Mouse (Mus musculus) CH12.LX (cell line): ENCODE measurements around the gene Mroh7. TPM values are rescaled to one million over a fixed set of nuclear protein-coding genes. Genes with fewer than 3 reads are reported as not detected.

Experiments used
- DNase-seq: peaks from one replicate; pipeline ENCODE4 v3.0.0-alpha.2; 2013; ENCODE audit errors: extremely low read depth
- H3K27ac ChIP-seq: 2 replicates; pipeline ENCODE4 v1.5.1; 2012; ENCODE audit warnings: low read depth, mild to moderate bottlenecking, control low read depth, moderate library complexity; ENCODE audit not compliant: insufficient read depth
- H3K27me3 ChIP-seq: replicated peaks from 2 replicates; pipeline ENCODE3; 2012; ENCODE audit warnings: inconsistent platforms
- H3K36me3 ChIP-seq, 2 experiments: replicated peaks in 1 of 2; 2 replicates each; pipeline versions ENCODE3 to v1.6.1; 2012; ENCODE audit warnings: inconsistent platforms in 1 of 2, low read length in 1 of 2, mild to moderate bottlenecking in 1 of 2, mixed read lengths in 1 of 2, moderate library complexity in 1 of 2; ENCODE audit not compliant: control insufficient read depth in 1 of 2, insufficient read depth in 1 of 2
- H3K4me1 ChIP-seq, 2 experiments: 2 replicates each; pipeline ENCODE4 v1.6.1; 2012; ENCODE audit warnings: inconsistent platforms in 1 of 2, moderate library complexity in 1 of 2; ENCODE audit not compliant: insufficient read depth in 2 of 2, control insufficient read depth in 1 of 2
- H3K4me2 ChIP-seq: 2 replicates; pipeline ENCODE4 v1.6.1; 2012; ENCODE audit warnings: low read depth, mild to moderate bottlenecking, control low read depth; ENCODE audit not compliant: poor library complexity, insufficient read depth, severe bottlenecking
- H3K4me3 ChIP-seq, 3 experiments: fragments of 150-350 bp in 1 of 3; sonication (generic) in 1 of 3; replicated peaks in 1 of 3; 2 replicates each; pipeline versions ENCODE3 to v1.5.1; 2011 to 2012; ENCODE audit warnings: low read depth in 2 of 3, low read length in 2 of 3, mild to moderate bottlenecking in 2 of 3, moderate library complexity in 2 of 3, control low read depth in 1 of 3, improper control_type of control experiment in 1 of 3, inconsistent platforms in 1 of 3, mixed read lengths in 1 of 3; ENCODE audit not compliant: poor library complexity in 1 of 3
- H3K79me2 ChIP-seq: replicated peaks from 2 replicates; pipeline ENCODE4 v1.6.1; 2012; ENCODE audit warnings: mild to moderate bottlenecking, moderate library complexity; ENCODE audit not compliant: control insufficient read depth, poor library complexity, insufficient read depth, severe bottlenecking; ENCODE audit errors: extremely low read depth
- H3K9ac ChIP-seq: 2 replicates; pipeline ENCODE4 v1.6.1; 2012; ENCODE audit warnings: low read depth, mild to moderate bottlenecking, control low read depth, moderate library complexity; ENCODE audit not compliant: insufficient read depth
- H3K9me3 ChIP-seq: replicated peaks from 2 replicates; pipeline ENCODE3; 2012; ENCODE audit warnings: low read length, inconsistent platforms, mixed read lengths
- CHD1 ChIP-seq: IDR thresholded peaks from 2 replicates; pipeline ENCODE4 v1.6.1; 2012; ENCODE audit warnings: low read depth, low read length, improper control_type of control experiment, inconsistent platforms
- ELF1 ChIP-seq: IDR thresholded peaks from 2 replicates; pipeline ENCODE4 v1.6.1; 2014; ENCODE audit warnings: low read depth, mild to moderate bottlenecking, inconsistent platforms, low read length, improper control_type of control experiment
- EP300 ChIP-seq: IDR thresholded peaks from 2 replicates; pipeline ENCODE4 v1.6.1; 2011; ENCODE audit warnings: low read length, improper control_type of control experiment
- GABPA ChIP-seq: IDR thresholded peaks from 2 replicates; pipeline ENCODE4 v1.6.1; 2012; ENCODE audit warnings: low read depth, low read length, improper control_type of control experiment, inconsistent platforms; ENCODE audit not compliant: insufficient replicate concordance
- HCFC1 ChIP-seq: IDR thresholded peaks from 2 replicates; pipeline ENCODE4 v1.6.1; 2012; ENCODE audit warnings: low read depth, mild to moderate bottlenecking, inconsistent platforms, low read length, improper control_type of control experiment
- IRF4 ChIP-seq: IDR thresholded peaks from 2 replicates; pipeline ENCODE4 v1.6.1; 2014; ENCODE audit warnings: low read depth, mild to moderate bottlenecking, inconsistent platforms, low read length, improper control_type of control experiment
- MAFK ChIP-seq: IDR thresholded peaks from 2 replicates; pipeline ENCODE4 v1.6.1; 2011; ENCODE audit warnings: low read length, improper control_type of control experiment; ENCODE audit not compliant: insufficient replicate concordance
- MXI1 ChIP-seq: IDR thresholded peaks from 2 replicates; pipeline ENCODE4 v1.6.1; 2011; ENCODE audit warnings: mild to moderate bottlenecking, low read depth, low read length, improper control_type of control experiment
- POLR2AphosphoS2 ChIP-seq: IDR thresholded peaks from 2 replicates; pipeline ENCODE4 v1.6.1; 2011; ENCODE audit warnings: low read depth, low read length, improper control_type of control experiment
- RCOR1 ChIP-seq: conservative IDR thresholded peaks from 2 replicates; pipeline ENCODE4 v1.6.1; 2012; ENCODE audit warnings: low read depth, mild to moderate bottlenecking, inconsistent platforms, low read length, improper control_type of control experiment
- SIN3A ChIP-seq: IDR thresholded peaks from 2 replicates; pipeline ENCODE4 v1.6.1; 2012; ENCODE audit warnings: low read length, improper control_type of control experiment, inconsistent platforms
- SMC3 ChIP-seq: IDR thresholded peaks from 2 replicates; pipeline ENCODE4 v1.6.1; 2011; ENCODE audit warnings: low read depth, low read length, improper control_type of control experiment
- TBP ChIP-seq: conservative IDR thresholded peaks from 2 replicates; pipeline ENCODE4 v1.6.1; 2011; ENCODE audit warnings: low read depth, low read length, improper control_type of control experiment
- UBTF ChIP-seq: IDR thresholded peaks from 2 replicates; pipeline ENCODE4 v1.6.1; 2012; ENCODE audit warnings: low read depth, mild to moderate bottlenecking, inconsistent platforms, low read length, improper control_type of control experiment, moderate library complexity
- USF1 ChIP-seq: IDR thresholded peaks from 2 replicates; pipeline ENCODE4 v1.6.1; 2014; ENCODE audit warnings: low read depth, mild to moderate bottlenecking, inconsistent platforms, low read length, improper control_type of control experiment
- USF2 ChIP-seq: conservative IDR thresholded peaks from 2 replicates; pipeline ENCODE4 v1.6.1; 2011; ENCODE audit warnings: low read depth, low read length, improper control_type of control experiment
- ZC3H11A ChIP-seq: IDR thresholded peaks from 2 replicates; pipeline ENCODE4 v1.6.1; 2012; ENCODE audit warnings: low read depth, mild to moderate bottlenecking, inconsistent platforms, low read length, improper control_type of control experiment
- ZKSCAN1 ChIP-seq: IDR thresholded peaks from 2 replicates; pipeline ENCODE4 v1.6.1; 2012; ENCODE audit warnings: low read depth, inconsistent platforms, low read length, improper control_type of control experiment, borderline replicate concordance
- ZMIZ1 ChIP-seq: IDR thresholded peaks from 2 replicates; pipeline ENCODE4 v1.6.1; 2012; ENCODE audit warnings: low read depth, mild to moderate bottlenecking, inconsistent platforms, low read length, improper control_type of control experiment
- ZNF384 ChIP-seq: IDR thresholded peaks from 2 replicates; pipeline ENCODE4 v1.6.1; 2012; ENCODE audit warnings: low read depth, low read length, improper control_type of control experiment, inconsistent platforms
- dilution Hi-C: fragments of 300-500 bp; cut with MboI; formaldehyde crosslinking; loops from 2 replicates; pipeline ENCODE4 v1.14.3; 2020; ENCODE audit warnings: low sequenced_read_pairs; ENCODE audit not compliant: extremely low pct_unique_long_range_greater_than_20kb, extremely low pct_ligation_motif_present
- in situ Hi-C: fragments of 300-500 bp; cut with MboI; formaldehyde crosslinking; loops from 3 replicates; pipeline ENCODE4 v1.14.3; 2019; ENCODE audit warnings: low sequenced_read_pairs, low pct_ligation_motif_present, low pct_unique_long_range_greater_than_20kb, mixed read lengths
- polyA plus RNA-seq: library from polyadenylated mRNA; unstranded; fragments of >175 nt; gene quantifications from 2 replicates; pipeline ENCODE4 v1.2.1, GENCODE M21; 2012; ENCODE audit warnings: low read depth; ENCODE audit not compliant: insufficient read length
- total RNA-seq, 2 experiments: library from RNA; depleted of rRNA; stranded (reverse); fragments of 300-350 nt in 1 of 2; fragments of >200 nt in 1 of 2; gene quantifications; 2 replicates each; pipeline ENCODE4 v1.2.3; 2012 to 2014

Mroh7 gene
- total and polyA plus RNA-seq, 3 experiments = not detected

GRCm38 (mm10) chr4:106676749-106677148 is 54.0 kb downstream of the Mroh7 start:
- H3K79me2 ChIP-seq = peaks cover 8% of the 10 kb centered on the region
- H3K4me2 ChIP-seq = no peak overlapping the region
- peaks cover under 1% of the 10 kb centered on the region for H3K27me3 ChIP-seq
- dilution Hi-C loops = no loop called here
- no peak for DNase-seq
- in situ Hi-C loops = no loop called here
- no peaks in the 10 kb centered on the region for H3K9me3 ChIP-seq
- peaks cover 46 to 54% of the 10 kb centered on the region in 2 experiments for H3K36me3 ChIP-seq
- no peak for TF ChIP-seq IRF4
- TF ChIP-seq ZMIZ1 = no peak
- no peak for TF ChIP-seq ZKSCAN1
- TF ChIP-seq MXI1 = no peak
- no peak for TF ChIP-seq HCFC1
- TF ChIP-seq SIN3A = no peak
- no peak for TF ChIP-seq ELF1
- no peak for TF ChIP-seq ZC3H11A
- no peak for TF ChIP-seq RCOR1
- TF ChIP-seq GABPA = no peak
- no peak for TF ChIP-seq UBTF
- TF ChIP-seq POLR2AphosphoS2 = no peak
- TF ChIP-seq CHD1 = no peak
- no peak for TF ChIP-seq TBP
- no peak for TF ChIP-seq MAFK
- TF ChIP-seq SMC3 = no peak
- TF ChIP-seq USF1 = no peak
- TF ChIP-seq, all 38 proteins: peak for 0
- Histone ChIP-seq H3K27ac (no peak overlapping the region), H3K4me3 (no peak overlapping the region), H3K4me1 (peaks cover 6 to 33% of the 10 kb centered on the region in 2 experiments), H3K9ac (no peak overlapping the region)

GRCm38 (mm10) chr4:106666546-106666945 is 64.2 kb downstream of the Mroh7 start:
- dilution Hi-C loops (no loop called here), in situ Hi-C loops (no loop called here)
- no peaks in the 10 kb centered on the region for H3K27me3 ChIP-seq
- no peak overlapping the region for H3K4me2 ChIP-seq
- no peaks in the 10 kb centered on the region for H3K9me3 ChIP-seq
- DNase-seq = no peak
- no peaks in the 10 kb centered on the region for H3K79me2 ChIP-seq
- H3K9ac ChIP-seq = no peak overlapping the region
- H3K27ac ChIP-seq = no peak overlapping the region
- H3K36me3 ChIP-seq = peaks cover 90 to 100% of the 10 kb centered on the region in 2 experiments
- no peak overlapping the region for H3K4me3 ChIP-seq
- H3K4me1 ChIP-seq = no peaks in the 10 kb centered on the region
- no peak for TF ChIP-seq ZNF384
- no peak for TF ChIP-seq UBTF
- no peak for TF ChIP-seq ELF1
- no peak for TF ChIP-seq USF2
- no peak for TF ChIP-seq EP300
